Mouse (Mus musculus) cortical plate, adult 2 months (tissue): ENCODE results near the gene Ldb2. TPM values are rescaled to one million over a fixed set of nuclear protein-coding genes. Genes with fewer than 3 reads are reported as not detected.

Experiments used
- H3K27ac ChIP-seq: fragments of 200-500 bp; 2 replicates; pipeline ENCODE4 v1.5.1; 2012; ENCODE audit warnings: low read length, control low read depth, inconsistent platforms; ENCODE audit not compliant: insufficient read depth
- H3K4me1 ChIP-seq: fragments of 200-500 bp; 2 replicates; pipeline ENCODE4 v1.6.1; 2011; ENCODE audit warnings: low read length; ENCODE audit not compliant: control insufficient read depth, insufficient read depth
- H3K4me3 ChIP-seq: fragments of 200-500 bp; 2 replicates; pipeline ENCODE4 v1.5.1; 2011; ENCODE audit warnings: mild to moderate bottlenecking, low read length, control low read depth; ENCODE audit not compliant: insufficient read depth
- CTCF ChIP-seq: fragments of 200-500 bp; IDR thresholded peaks from 2 replicates; pipeline ENCODE4 v1.5.1; 2011; ENCODE audit warnings: mild to moderate bottlenecking, control low read depth, low read length; ENCODE audit not compliant: insufficient read depth; ENCODE audit errors: extremely low read depth
- POLR2A ChIP-seq: fragments of 200-500 bp; IDR thresholded peaks from 2 replicates; pipeline ENCODE4 v1.6.1; 2011; ENCODE audit warnings: mild to moderate bottlenecking, low read length, control low read depth; ENCODE audit not compliant: insufficient read depth; ENCODE audit errors: extremely low read depth
- polyA plus RNA-seq: library from polyadenylated mRNA; depleted of rRNA; stranded (reverse); fragments of >200 nt; gene quantifications from 2 replicates; pipeline ENCODE4 v1.2.3, GENCODE M21; 2012

Ldb2 gene
- polyA plus RNA-seq, 1 experiment = 33.3 TPM

DNA sequence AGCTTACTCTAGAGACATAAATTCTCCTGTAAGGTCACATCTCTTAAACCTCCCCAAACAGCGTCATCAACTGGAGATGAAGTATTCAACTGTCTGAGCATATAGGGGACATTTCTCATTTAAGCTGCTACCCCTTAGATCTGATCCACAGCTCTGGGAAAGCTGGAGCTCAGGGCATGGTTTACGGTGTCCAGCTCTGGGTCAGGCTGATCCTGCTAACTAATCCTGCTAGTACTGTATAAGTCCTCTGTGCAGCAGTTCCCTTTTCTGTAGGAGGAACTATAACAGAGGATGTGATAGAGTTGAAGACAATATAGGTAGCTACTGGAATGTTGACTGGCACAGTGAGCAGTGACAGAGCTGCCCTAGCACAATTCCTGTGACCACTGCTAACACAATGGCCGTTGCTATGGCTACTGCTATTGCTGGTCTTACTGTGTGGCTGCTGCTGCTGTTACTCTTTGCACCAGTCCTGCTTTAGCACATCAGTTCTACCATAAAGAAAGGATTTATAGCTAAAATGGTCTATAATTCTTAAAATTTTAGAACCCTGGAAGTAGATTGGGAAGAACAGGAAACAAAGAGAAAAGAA is 170.3 kb downstream of the Ldb2 start:
- Histone ChIP-seq H3K4me1 (no peaks in the 10 kb centered on the region), H3K4me3 (no peak overlapping the region), H3K27ac (no peak overlapping the region)
- no peak for TF ChIP-seq POLR2A
- no peak for TF ChIP-seq CTCF

DNA sequence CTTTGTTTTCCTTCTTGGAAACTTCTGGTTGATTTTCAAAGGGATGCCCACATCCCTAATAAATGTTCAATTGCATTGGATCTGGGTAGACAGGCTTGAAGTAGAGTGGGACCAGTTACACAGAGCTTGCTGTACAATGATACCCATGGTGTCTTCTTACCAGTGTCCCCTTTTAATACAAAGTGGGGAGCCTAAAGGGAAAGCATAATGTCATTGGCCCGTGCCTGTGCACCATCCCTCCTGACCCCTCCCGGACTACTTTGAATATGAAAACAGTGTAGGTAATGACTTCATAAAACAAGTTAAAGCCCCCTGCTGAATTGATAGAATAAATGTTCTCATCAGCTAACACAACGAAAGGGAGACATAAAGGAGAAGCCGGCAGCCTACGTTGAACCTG is 172.0 kb downstream of the Ldb2 start:
- TF ChIP-seq CTCF (no peak), POLR2A (no peak)
- Histone ChIP-seq H3K4me1 (no peaks in the 10 kb centered on the region), H3K27ac (no peak overlapping the region), H3K4me3 (no peak overlapping the region)

DNA sequence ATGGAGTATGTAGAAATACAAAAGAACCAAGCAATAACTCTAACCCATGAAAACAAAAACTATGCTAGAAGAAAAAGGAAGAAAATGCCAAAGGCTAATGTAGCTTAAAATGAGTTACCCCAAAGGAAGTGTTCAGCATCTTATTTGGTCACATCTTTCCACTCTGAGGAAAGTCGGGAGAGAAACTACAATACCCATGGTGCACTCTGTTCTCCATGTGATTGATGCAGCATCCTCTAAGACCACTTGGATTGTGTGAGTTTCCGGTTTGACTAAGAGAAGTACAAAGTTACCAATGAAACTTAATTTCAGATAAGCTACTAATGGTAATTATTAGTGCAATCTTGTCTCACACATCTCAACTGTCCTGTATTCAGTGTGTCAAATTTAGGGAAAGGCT is 172.6 kb downstream of the Ldb2 start:
- Histone ChIP-seq H3K4me1 (no peaks in the 10 kb centered on the region), H3K4me3 (no peak overlapping the region), H3K27ac (no peak overlapping the region)
- TF ChIP-seq CTCF (no peak), POLR2A (no peak)

DNA sequence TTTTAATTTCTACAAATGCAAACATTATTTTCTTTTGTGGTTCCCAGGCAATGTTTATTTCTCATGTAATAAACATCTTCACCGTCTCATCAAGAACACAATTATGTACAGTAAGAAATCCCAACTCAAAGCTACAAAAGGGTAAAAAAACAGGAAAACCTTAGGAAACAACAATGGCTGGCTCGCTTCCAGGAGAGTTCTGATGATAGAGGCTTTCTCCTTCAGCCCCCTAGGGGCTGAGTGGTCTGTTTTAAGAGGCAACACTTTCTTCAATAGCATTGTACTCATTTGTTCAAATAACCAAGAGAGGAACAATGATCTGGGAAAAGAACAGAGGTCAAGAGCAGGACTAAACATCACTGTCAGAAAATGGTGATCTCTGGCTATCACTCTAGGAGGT is 173.4 kb downstream of the Ldb2 start:
- Histone ChIP-seq H3K4me3 (no peak overlapping the region), H3K27ac (no peak overlapping the region), H3K4me1 (no peaks in the 10 kb centered on the region)
- TF ChIP-seq POLR2A (no peak), CTCF (no peak)

DNA sequence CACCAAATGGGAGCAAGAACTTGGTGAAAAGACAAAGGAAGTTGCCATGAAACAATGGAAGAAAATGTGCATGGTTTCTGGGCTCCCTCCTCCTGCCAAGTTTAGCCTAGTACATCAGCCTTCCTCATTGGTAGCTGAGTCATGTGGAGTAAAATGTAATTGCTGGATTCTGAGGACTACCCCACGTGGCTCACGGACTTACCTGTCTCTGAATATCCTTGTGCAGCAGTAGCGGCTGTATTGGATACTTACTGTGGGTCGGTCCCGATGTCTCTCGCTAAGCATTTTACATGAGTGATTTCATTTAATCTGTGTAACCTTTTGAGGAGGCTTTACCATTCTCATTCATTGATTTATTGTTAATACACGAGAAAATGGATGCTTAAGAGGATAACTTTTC is 183.8 kb downstream of the Ldb2 start:
- Histone ChIP-seq H3K4me1 (no peaks in the 10 kb centered on the region; the same call in 1 of the 2 replicates), H3K27ac (no peak overlapping the region), H3K4me3 (no peak overlapping the region)
- TF ChIP-seq CTCF (no peak), POLR2A (no peak)

DNA sequence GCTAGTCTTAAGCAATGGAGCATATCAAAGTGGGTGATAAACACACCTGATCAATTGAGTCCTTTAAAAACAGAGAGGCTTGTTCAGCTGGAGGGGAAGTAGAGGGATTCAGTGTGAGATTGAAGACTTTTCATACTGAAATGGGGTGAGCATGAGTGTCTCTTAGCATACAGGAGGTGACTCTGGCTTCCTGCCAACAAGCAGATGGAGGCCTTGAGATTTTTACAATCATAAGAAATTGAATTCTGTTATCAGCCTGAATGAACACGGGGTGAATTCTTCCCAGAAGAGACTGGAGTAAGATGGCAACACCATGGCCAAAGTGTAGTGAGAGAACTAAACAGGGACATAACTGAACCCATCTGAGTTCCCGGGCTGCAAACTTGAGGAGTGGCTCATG is 190.6 kb downstream of the Ldb2 start:
- Histone ChIP-seq H3K4me3 (no peak overlapping the region), H3K27ac (no peak overlapping the region), H3K4me1 (no peaks in the 10 kb centered on the region; the same call in 1 of the 2 replicates)
- no peak for TF ChIP-seq POLR2A
- no peak for TF ChIP-seq CTCF

DNA sequence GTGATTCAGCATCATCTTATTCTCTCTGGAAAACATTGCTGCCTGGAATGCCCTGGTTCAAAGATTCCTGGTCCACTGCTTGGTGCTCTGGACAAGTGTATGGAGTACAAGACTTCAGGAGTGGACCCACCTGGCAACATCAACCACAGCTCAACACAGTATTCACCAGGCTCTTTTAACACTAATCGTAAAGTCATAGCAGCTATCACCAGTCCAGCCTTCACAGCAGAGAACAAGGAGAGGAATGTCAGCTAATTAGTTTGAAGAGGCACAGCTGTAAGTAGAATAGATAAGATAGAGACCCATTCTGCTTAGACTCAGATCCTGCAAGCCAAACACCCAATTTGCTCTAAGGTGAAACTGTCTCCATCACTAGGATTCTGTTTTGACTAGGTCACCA is 198.1 kb downstream of the Ldb2 start:
- Histone ChIP-seq H3K4me1 (no peaks in the 10 kb centered on the region; the same call in 1 of the 2 replicates), H3K27ac (no peak overlapping the region), H3K4me3 (no peak overlapping the region)
- no peak for TF ChIP-seq CTCF
- TF ChIP-seq POLR2A = no peak

DNA sequence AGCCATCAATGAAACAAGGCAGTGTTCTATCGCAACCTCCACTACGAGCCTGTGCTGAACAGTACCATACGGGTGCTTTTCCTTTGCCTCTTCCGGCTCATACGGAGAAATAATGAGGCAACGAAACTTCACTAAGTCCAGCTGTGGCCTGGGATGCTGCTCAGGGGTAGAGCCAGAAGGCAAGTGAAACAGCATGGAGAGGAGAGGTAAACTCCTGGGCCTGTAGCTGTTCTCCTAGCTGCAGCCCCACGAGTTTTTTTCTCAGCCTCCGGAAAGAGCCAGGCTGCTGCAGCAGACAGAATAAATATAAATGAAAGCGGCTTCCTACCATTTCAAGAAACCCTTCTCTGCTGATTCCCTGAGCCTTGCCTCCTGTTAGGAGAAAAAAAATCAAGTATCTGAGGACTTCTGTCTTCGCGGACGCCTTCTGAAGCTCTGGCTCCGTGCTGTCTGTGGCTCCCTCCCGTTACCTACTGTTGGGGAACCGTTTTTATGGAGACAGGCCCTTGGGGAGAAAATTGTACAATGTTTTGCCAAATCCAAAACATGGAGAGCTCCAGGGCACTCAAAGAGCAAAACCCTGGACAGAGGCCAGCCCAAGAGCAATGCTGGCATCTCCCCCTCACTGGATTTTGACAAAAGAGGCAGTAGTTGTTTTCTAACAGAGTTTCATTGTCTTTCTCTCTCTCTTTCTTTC is 205.8 kb downstream of the Ldb2 start:
- Histone ChIP-seq H3K4me3 (no peak overlapping the region), H3K27ac (peak overlapping the region; percentile 59; the same call in 1 of the 2 replicates), H3K4me1 (no peaks in the 10 kb centered on the region)
- TF ChIP-seq POLR2A (no peak), CTCF (no peak)

DNA sequence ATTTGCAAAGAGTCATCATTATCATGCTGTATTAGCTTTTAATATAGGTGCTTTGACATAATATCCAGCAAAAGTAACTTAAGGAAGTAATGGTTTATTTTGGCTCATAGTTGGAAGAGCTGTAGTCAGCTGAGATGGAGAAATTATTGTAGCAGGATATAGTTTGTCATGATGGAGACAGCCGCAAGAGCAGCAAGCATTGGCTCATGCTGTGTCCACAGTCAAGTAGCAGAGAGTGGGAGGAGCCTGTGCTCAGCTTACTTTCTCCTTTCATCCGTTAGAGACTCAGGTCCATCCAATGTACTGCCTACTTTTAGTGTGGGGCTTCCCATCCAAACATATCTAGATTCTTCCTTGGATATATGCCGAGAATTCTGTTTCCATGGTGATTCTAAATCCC is 208.7 kb downstream of the Ldb2 start:
- H3K27ac ChIP-seq = no peak overlapping the region
- no peaks in the 10 kb centered on the region for H3K4me1 ChIP-seq
- TF ChIP-seq CTCF (no peak), POLR2A (no peak)
- H3K4me3 ChIP-seq = no peak overlapping the region

DNA sequence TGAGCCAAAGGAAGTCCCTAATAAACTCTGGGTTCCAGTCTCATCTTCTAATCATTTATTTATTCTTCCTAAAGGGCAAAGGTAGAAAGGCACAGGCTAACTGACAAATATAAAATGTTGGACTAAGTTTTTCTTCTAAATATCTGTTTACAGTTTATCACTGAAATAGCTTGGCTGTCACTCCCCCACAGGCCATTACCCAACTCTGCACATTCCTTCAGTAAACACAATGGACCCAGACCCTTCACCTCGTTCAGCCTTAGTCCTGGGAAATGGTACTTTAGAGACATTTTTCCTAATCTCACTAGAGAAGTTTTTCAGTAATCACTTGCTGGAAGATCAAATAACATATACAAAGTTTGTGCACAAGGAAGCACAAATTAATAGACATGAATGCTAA is 210.2 kb downstream of the Ldb2 start:
- TF ChIP-seq POLR2A = no peak

More for the DNA sequence above, 210.2 kb downstream of the Ldb2 start:
- H3K27ac ChIP-seq = no peak overlapping the region
- H3K4me3 ChIP-seq = no peak overlapping the region
- no peaks in the 10 kb centered on the region for H3K4me1 ChIP-seq
